Mouse (Mus musculus) myocyte (in vitro differentiated cells): Measurements from ENCODE around the gene Crebl2.

Experiments used
- E2F4 ChIP-seq: IDR thresholded peaks from one replicate; pipeline ENCODE4 v1.6.1; 2011; ENCODE audit warnings: mild to moderate bottlenecking, control low read depth, moderate library complexity; ENCODE audit not compliant: insufficient read depth
- MAX ChIP-seq: IDR thresholded peaks from one replicate; pipeline ENCODE4 v1.6.1; 2011; ENCODE audit warnings: low read depth, mild to moderate bottlenecking, control low read depth
- MYOD1 ChIP-seq, 3 experiments: IDR thresholded peaks; one replicate each; pipeline ENCODE4 v1.6.1; 2011; ENCODE audit warnings: control low read depth in 2 of 3, low read depth in 2 of 3, mild to moderate bottlenecking in 2 of 3, moderate library complexity in 1 of 3; ENCODE audit not compliant: insufficient read length in 2 of 3, control insufficient read depth in 1 of 3
- POLR2A ChIP-seq: IDR thresholded peaks from one replicate; pipeline ENCODE4 v1.6.1; 2011; ENCODE audit warnings: low read depth, mild to moderate bottlenecking, control low read depth, moderate library complexity; ENCODE audit not compliant: insufficient read length
- TCF3 ChIP-seq: IDR thresholded peaks from one replicate; pipeline ENCODE4 v1.6.1; 2011; ENCODE audit warnings: low read depth, control low read depth; ENCODE audit not compliant: insufficient read length
- USF1 ChIP-seq: IDR thresholded peaks from one replicate; pipeline ENCODE4 v1.6.1; 2011; ENCODE audit warnings: low read depth, mild to moderate bottlenecking, control low read depth, moderate library complexity

DNA sequence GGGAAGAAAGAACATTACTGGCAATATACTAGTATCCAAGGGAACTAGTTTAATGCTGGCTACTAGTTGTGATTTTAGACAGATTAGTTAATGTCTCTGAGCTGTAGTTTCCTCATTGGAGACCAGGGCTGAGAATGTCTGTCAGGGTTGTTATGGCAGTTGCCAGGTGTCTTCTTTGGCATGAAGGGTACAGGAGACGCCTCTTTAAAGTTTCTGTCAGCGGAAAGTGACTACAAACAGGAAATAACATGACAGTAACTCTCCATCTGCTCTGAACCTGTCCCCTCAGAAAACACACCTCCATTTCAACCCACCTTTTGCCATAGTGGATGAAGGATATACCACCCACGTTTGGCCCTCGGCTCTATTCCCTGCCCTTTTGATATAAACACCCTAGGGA is 53.7 kb downstream of the Crebl2 start:
- TF ChIP-seq USF1 (no peak), TCF3 (no peak), POLR2A (no peak), E2F4 (no peak), MAX (no peak), MYOD1 (IDR thresholded peaks at IDR 0.05; ENCODE audit: control insufficient read depth in 1 of 3, insufficient read length in 2 of 3, low read depth in 2 of 3) (no peak)
